Mouse (Mus musculus) testis, adult 2 months (tissue): ENCODE measurements around the gene Tomt. TPM values are rescaled to one million over a fixed set of nuclear protein-coding genes. Genes with fewer than 3 reads are reported as not detected.
"Not testable (repeated sequence)": the region's sequence is repeated elsewhere in the genome, so short reads cannot be mapped to it uniquely, and the experiment has no call there.

ENCODE experiments used
- H3K27ac ChIP-seq: fragments of 200-500 bp; 2 replicates; pipeline ENCODE4 v1.5.1; 2012; ENCODE audit warnings: low read depth, low read length; ENCODE audit not compliant: control insufficient read depth, insufficient read depth
- H3K27me3 ChIP-seq: fragments of 200-500 bp; 2 replicates; pipeline ENCODE4 v1.6.1; 2012; ENCODE audit warnings: mild to moderate bottlenecking, low read length, moderate library complexity; ENCODE audit not compliant: control insufficient read depth, insufficient read depth
- H3K36me3 ChIP-seq: fragments of 200-500 bp; 2 replicates; pipeline ENCODE4 v1.6.1; 2012; ENCODE audit warnings: mild to moderate bottlenecking, low read length; ENCODE audit not compliant: control insufficient read depth, insufficient read depth
- H3K4me1 ChIP-seq: fragments of 200-500 bp; 2 replicates; pipeline ENCODE4 v1.6.1; 2012; ENCODE audit warnings: low read length; ENCODE audit not compliant: control insufficient read depth, insufficient read depth
- H3K4me3 ChIP-seq: fragments of 200-500 bp; 2 replicates; pipeline ENCODE4 v1.5.1; 2012; ENCODE audit warnings: low read depth, mild to moderate bottlenecking, low read length, moderate library complexity, mixed read lengths; ENCODE audit not compliant: control insufficient read depth
- CTCF ChIP-seq: fragments of 200-500 bp; IDR thresholded peaks from 2 replicates; pipeline ENCODE4 v1.5.1; 2012; ENCODE audit warnings: low read depth, mild to moderate bottlenecking, inconsistent platforms, low read length, moderate library complexity; ENCODE audit not compliant: control insufficient read depth, insufficient read depth, insufficient replicate concordance
- POLR2A ChIP-seq: fragments of 200-500 bp; IDR thresholded peaks from 2 replicates; pipeline ENCODE4 v1.6.1; 2012; ENCODE audit warnings: low read depth, mild to moderate bottlenecking, inconsistent platforms, low read length, moderate library complexity; ENCODE audit not compliant: control insufficient read depth
- polyA plus RNA-seq: library from polyadenylated mRNA; depleted of rRNA; stranded (reverse); fragments of >200 nt; gene quantifications from 2 replicates; pipeline ENCODE4 v1.2.3, GENCODE M21; 2012; rRNA removed

Tomt gene
- polyA plus RNA-seq, result 1.4 and 2.0 TPM in 2 replicates

- H3K4me3 ChIP-seq, result peak within 1 kb of the TSS; percentile 100
- no peaks in the 10 kb centered on the region for H3K27me3 ChIP-seq
- H3K27ac ChIP-seq, result peak within 1 kb of the TSS; percentile 98
- H3K36me3 ChIP-seq, result no peaks in the 10 kb centered on the region
- H3K4me1 ChIP-seq, result no peaks in the 10 kb centered on the region
- TF ChIP-seq CTCF, result no peak
- no peak for TF ChIP-seq POLR2A
These were observed at the start of gene Tomt for GRCm38 (mm10) chr7:101906287-101906681. Gene Tomt, minus strand, starts transcription at chr7:101906359.

DNA sequence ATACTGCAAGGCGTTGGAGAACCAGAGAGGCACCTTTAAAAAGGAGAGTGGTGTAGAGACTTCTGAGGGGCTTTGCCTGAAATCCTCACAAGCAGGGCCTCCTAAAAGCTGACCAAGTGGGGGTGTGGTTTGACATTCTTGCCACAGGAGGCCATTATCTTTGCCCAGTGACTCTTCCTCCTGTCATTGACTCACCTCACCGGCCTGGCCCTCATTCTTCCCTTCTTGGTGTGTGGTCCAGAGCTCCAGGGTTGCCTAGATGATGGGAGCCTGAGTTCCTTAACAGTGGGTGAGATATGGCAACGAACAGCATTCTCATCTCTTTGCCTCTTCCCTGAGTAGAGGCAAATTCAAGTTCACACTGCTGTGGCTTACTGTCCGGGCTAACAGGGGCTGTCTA lies 49.7 kb upstream of the Tomt start:
- Histone ChIP-seq H3K27ac (no peak overlapping the region), H3K4me1 (peaks cover 3% of the 10 kb centered on the region; the same call in 1 of the 2 replicates), H3K27me3 (no peaks in the 10 kb centered on the region), H3K36me3 (no peaks in the 10 kb centered on the region), H3K4me3 (no peak overlapping the region)
- no peak for TF ChIP-seq CTCF
- TF ChIP-seq POLR2A, result no peak

- Histone ChIP-seq H3K4me1 (peaks cover 3% of the 10 kb centered on the region; the same call in 1 of the 2 replicates), H3K4me3 (no peak overlapping the region), H3K27ac (no peak overlapping the region), H3K27me3 (no peaks in the 10 kb centered on the region), H3K36me3 (no peaks in the 10 kb centered on the region)
- TF ChIP-seq POLR2A (no peak), CTCF (no peak)
These were observed 49.1 kb upstream of the Tomt start for GRCm38 (mm10) chr7:101955276-101955675.

GRCm38 (mm10) chr7:101954163-101954562 lies 48.0 kb upstream of the Tomt start:
- Histone ChIP-seq H3K27ac (no peak overlapping the region), H3K27me3 (no peaks in the 10 kb centered on the region), H3K4me3 (no peak overlapping the region), H3K36me3 (no peaks in the 10 kb centered on the region), H3K4me1 (peaks cover 3% of the 10 kb centered on the region; the same call in 1 of the 2 replicates)
- TF ChIP-seq POLR2A (no peak), CTCF (no peak)

- peak overlapping the region; percentile 44; the same call in 1 of the 2 replicates for H3K27ac ChIP-seq
- no peak overlapping the region for H3K4me3 ChIP-seq
- H3K27me3 ChIP-seq, result no peaks in the 10 kb centered on the region
- H3K4me1 ChIP-seq, result peaks cover 3% of the 10 kb centered on the region; the same call in 1 of the 2 replicates
- no peak for TF ChIP-seq POLR2A
- TF ChIP-seq CTCF, result no peak
- no peaks in the 10 kb centered on the region for H3K36me3 ChIP-seq
These were observed 45.9 kb upstream of the Tomt start for GRCm38 (mm10) chr7:101952098-101952497.

GRCm38 (mm10) chr7:101951648-101952047 lies 45.5 kb upstream of the Tomt start:
- TF ChIP-seq POLR2A (no peak), CTCF (no peak)
- H3K36me3 ChIP-seq, result no peaks in the 10 kb centered on the region
- no peak overlapping the region; the same call in 1 of the 2 replicates for H3K27ac ChIP-seq
- H3K27me3 ChIP-seq, result no peaks in the 10 kb centered on the region
- H3K4me3 ChIP-seq, result no peak overlapping the region
- peaks cover 3% of the 10 kb centered on the region; the same call in 1 of the 2 replicates for H3K4me1 ChIP-seq

DNA sequence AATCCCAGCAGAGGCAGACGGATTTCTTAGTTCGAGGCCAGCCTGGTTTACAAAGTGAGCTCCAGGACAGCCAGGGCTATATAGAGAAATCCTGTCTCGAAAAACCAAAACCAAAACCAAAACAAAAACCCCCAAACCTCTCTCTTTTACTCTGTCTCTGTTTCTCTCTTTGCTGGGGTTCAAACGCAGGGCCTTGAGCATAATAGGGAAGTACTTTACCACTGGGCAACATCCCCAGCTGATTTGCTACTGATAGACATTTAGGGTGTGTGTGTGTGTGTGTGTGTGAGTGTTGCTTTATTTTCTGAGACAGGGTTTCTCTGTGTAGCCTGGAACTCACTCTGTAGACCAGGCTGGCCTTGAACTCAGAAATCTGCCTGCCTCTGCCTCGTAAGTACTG lies 42.8 kb upstream of the Tomt start:
- H3K36me3 ChIP-seq, H3K4me3 ChIP-seq, H3K4me1 ChIP-seq, H3K27ac ChIP-seq, H3K27me3 ChIP-seq: not testable (repeated sequence)

DNA sequence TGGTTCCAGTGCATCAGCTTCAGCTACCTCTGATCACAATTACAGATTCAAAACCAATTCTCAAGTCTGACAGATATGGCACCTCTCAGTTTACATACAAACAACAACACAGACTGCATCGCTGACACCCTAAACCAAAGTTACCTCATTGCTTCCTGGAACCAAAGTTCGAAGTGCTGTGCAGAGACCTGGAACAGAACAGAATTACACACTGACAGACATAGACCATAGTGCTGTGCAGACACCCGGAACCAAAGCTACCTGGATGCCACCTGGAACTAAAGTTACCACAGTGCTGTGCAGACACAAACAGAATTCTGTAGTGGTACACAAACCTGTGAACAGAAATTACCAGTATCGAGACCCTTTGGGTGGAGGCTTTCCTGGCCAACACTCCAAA lies 33.6 kb upstream of the Tomt start:
- TF ChIP-seq CTCF, result no peak
- no peak for TF ChIP-seq POLR2A
- no peaks in the 10 kb centered on the region for H3K27me3 ChIP-seq
- no peak overlapping the region for H3K4me3 ChIP-seq
- H3K27ac ChIP-seq, result no peak overlapping the region
- no peaks in the 10 kb centered on the region for H3K4me1 ChIP-seq
- no peaks in the 10 kb centered on the region for H3K36me3 ChIP-seq
